9 mouse cellular contexts compared by ENCODE assay signal in the genomic region with DNA sequence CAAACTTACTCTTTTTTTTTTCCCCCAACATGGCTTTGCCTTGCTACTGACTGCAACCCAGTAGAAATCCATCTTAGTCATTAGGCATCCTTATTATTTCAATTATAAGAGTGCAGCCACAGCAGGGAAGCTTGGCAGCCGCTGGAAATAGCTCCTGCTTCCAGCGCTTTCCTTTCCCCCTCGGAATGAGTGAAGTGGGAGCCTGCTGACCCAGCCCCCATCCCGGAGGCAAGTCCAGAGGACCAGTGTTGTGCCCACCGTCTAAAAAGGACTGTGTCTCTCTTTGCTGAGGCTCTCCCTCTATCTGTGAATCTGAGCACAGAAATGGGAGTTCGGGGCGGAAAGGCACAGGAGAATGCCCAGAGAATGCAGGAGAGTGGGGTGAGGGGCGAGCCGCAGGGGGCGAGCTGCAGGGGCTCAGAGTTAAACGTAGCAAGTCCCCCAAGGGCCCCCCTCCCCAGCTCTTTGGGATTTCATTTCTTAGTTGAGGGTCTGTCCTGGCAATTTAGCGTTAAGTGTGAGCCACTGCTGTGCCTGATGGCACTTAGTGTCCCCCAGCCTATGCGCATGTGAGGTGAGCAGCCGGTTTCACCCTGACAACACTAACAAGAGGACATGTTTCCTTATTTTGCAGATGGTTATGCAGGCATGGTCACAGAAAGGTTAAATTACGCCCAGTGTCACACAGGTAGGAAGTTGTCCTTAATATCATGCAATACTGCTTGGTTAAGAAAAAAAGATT.
A peak's percentile ranks its signal among the peaks of the same experiment; 100 is the strongest.
DNase-seq lines count a peak whose midpoint lies in the region; ATAC-seq and TF ChIP-seq lines count a peak whose summit lies in the region.
"Had no signal": no experiment of that assay in that cellular context is flagged by ENCODE, and none has a peak within 500 bp of the region (broad histone marks: within the 10 kb centered on the region; RNA-seq: fewer than 3 reads in every experiment).

No protein-coding gene starts in this region.

- no peaks in the 10 kb centered on the region for H3K79me2 ChIP-seq in heart, adult 2 months (replicated peaks; ENCODE audit: control insufficient read depth, insufficient read depth, low read length)

- H3K4me2 ChIP-seq in heart, postnatal 0 days (ENCODE audit: low read depth, low read length), result peak overlapping the region; percentile 48
- peak overlapping the region; percentile 8; the same call in 1 of the 2 replicates for H3K4me2 ChIP-seq in embryonic facial prominence, embryonic 11.5 days (ENCODE audit: low read depth, low read length)
- peak overlapping the region; percentile 45 for H3K4me2 ChIP-seq in hindbrain, embryonic 15.5 days

- H3K27ac ChIP-seq in heart, postnatal 0 days (ENCODE audit: low read depth), result no peak overlapping the region
- H3K27ac ChIP-seq in heart, adult 2 months, result no peak overlapping the region
- no peak overlapping the region for H3K27ac ChIP-seq in embryonic facial prominence, embryonic 11.5 days (replicated peaks; ENCODE audit: low read depth, low read length)
- no peak overlapping the region; the same call in 1 of the 2 replicates for H3K27ac ChIP-seq in hindbrain, embryonic 15.5 days (replicated peaks)

- no peaks in the 10 kb centered on the region for H3K9me3 ChIP-seq in heart, postnatal 0 days (replicated peaks; ENCODE audit: control insufficient read depth, low read length)
- no peaks in the 10 kb centered on the region for H3K9me3 ChIP-seq in embryonic facial prominence, embryonic 11.5 days (replicated peaks; ENCODE audit: control insufficient read depth, low read length)
- no peaks in the 10 kb centered on the region for H3K9me3 ChIP-seq in hindbrain, embryonic 15.5 days

- DNase-seq in heart, postnatal 0 days (ENCODE audit: low spot score), result no peak
- no peak for DNase-seq in heart, adult 2 months
- peak; percentile 16 for DNase-seq in embryonic facial prominence, embryonic 11.5 days (ENCODE audit: low spot score)
- DNase-seq in neural tube, embryonic 10.5 days (ENCODE audit: extremely low spot score, low spot score), result peak; percentile 23
- no peak for DNase-seq in adrenal gland, postnatal 25 days
- no peak for DNase-seq in lung, postnatal 10 days
- no peak for DNase-seq in right cerebral cortex, adult 2 months (ENCODE audit: low spot score in 2 of 2)

- TF ChIP-seq CTCF in heart, postnatal 0 days (IDR thresholded peaks at IDR 0.05; ENCODE audit: low read depth), result no peak
- TF ChIP-seq CTCF in heart, adult 2 months (IDR thresholded peaks at IDR 0.05), result no peak

- no peaks in the 10 kb centered on the region; the same call in 1 of the 2 replicates for H3K4me1 ChIP-seq in heart, postnatal 0 days (ENCODE audit: control insufficient read depth, insufficient read depth)
- no peaks in the 10 kb centered on the region for H3K4me1 ChIP-seq in heart, adult 2 months (ENCODE audit: control insufficient read depth, insufficient read depth, low read length)
- no peaks in the 10 kb centered on the region for H3K4me1 ChIP-seq in embryonic facial prominence, embryonic 11.5 days (ENCODE audit: control insufficient read depth, insufficient read depth, low read length)
- peaks cover 26% of the 10 kb centered on the region for H3K4me1 ChIP-seq in hindbrain, embryonic 15.5 days (replicated peaks)

- no peak overlapping the region; the same call in 1 of the 2 replicates for H3K9ac ChIP-seq in heart, postnatal 0 days (replicated peaks; ENCODE audit: low read depth, low read length)
- no peak overlapping the region for H3K9ac ChIP-seq in heart, adult 2 months (ENCODE audit: low read depth, low read length)
- no peak overlapping the region for H3K9ac ChIP-seq in embryonic facial prominence, embryonic 11.5 days (replicated peaks; ENCODE audit: low read length)
- H3K9ac ChIP-seq in hindbrain, embryonic 15.5 days, result 0 out of 2 replicates have a peak overlapping the region, but pooled peaks have one; percentile 18

- TF ChIP-seq EP300 in heart, postnatal 0 days (IDR thresholded peaks at IDR 0.05; ENCODE audit: low read depth), result no peak
- no peak for TF ChIP-seq EP300 in heart, adult 2 months (IDR thresholded peaks at IDR 0.05; ENCODE audit: insufficient read depth, low read depth, low read length)

- 0 out of 2 replicates have a peak, but pooled peaks cover 6% of the 10 kb centered on the region for H3K27me3 ChIP-seq in heart, postnatal 0 days (ENCODE audit: control insufficient read depth, insufficient read depth, low read length)
- H3K27me3 ChIP-seq in heart, adult 2 months (ENCODE audit: control insufficient read depth, insufficient read depth, low read length), result 0 out of 2 replicates have a peak, but pooled peaks cover 1% of the 10 kb centered on the region
- no peaks in the 10 kb centered on the region; the same call in 1 of the 2 replicates for H3K27me3 ChIP-seq in embryonic facial prominence, embryonic 11.5 days (ENCODE audit: control insufficient read depth, insufficient read depth, low read length)
- H3K27me3 ChIP-seq in hindbrain, embryonic 15.5 days, result peaks cover 2% of the 10 kb centered on the region; the same call in 1 of the 2 replicates

- no peak for TF ChIP-seq POLR2A in heart, adult 2 months (IDR thresholded peaks at IDR 0.05; ENCODE audit: insufficient read depth, low read depth, low read length)

- peak overlapping the region; percentile 22 for H3K4me3 ChIP-seq in heart, postnatal 0 days (ENCODE audit: low read depth, low read length)
- no peak overlapping the region for H3K4me3 ChIP-seq in heart, adult 2 months
- no peak overlapping the region for H3K4me3 ChIP-seq in embryonic facial prominence, embryonic 11.5 days (ENCODE audit: low read depth, low read length)
- H3K4me3 ChIP-seq in hindbrain, embryonic 15.5 days, result no peak overlapping the region
- H3K4me3 ChIP-seq: myocyte had no signal

- ATAC-seq in heart, postnatal 0 days (ENCODE audit: insufficient read depth, low read depth), result no peak
- no peak; the same call in 1 of the 2 replicates for ATAC-seq in embryonic facial prominence, embryonic 11.5 days (replicated peaks; ENCODE audit: insufficient number of reproducible peaks, low FRiP score, low TSS enrichment, low read depth)
- no peak for ATAC-seq in hindbrain, embryonic 15.5 days (ENCODE audit: low FRiP score, low read depth)

- WGBS in heart, postnatal 0 days, result 13% methylated on average over 15 of the region's 15 CpGs
- WGBS in heart, adult 2 months, result 21% methylated on average over 15 of the region's 15 CpGs
- 12% methylated on average over 15 of the region's 15 CpGs for WGBS in embryonic facial prominence, embryonic 11.5 days
- 13% methylated on average over 15 of the region's 15 CpGs for WGBS in hindbrain, embryonic 15.5 days

- no peaks in the 10 kb centered on the region for H3K36me3 ChIP-seq in heart, postnatal 0 days (replicated peaks; ENCODE audit: control insufficient read depth, insufficient read depth, low read length)
- no peaks in the 10 kb centered on the region for H3K36me3 ChIP-seq in heart, adult 2 months (ENCODE audit: control insufficient read depth, insufficient read depth, low read length)
- H3K36me3 ChIP-seq in embryonic facial prominence, embryonic 11.5 days (replicated peaks; ENCODE audit: control insufficient read depth, insufficient read depth, low read depth, low read length), result no peaks in the 10 kb centered on the region
- no peaks in the 10 kb centered on the region for H3K36me3 ChIP-seq in hindbrain, embryonic 15.5 days

- intact Hi-C loops in heart, adult 2 months (cut with DNase I), result no loop called here

Comparison
In these comparisons a context has a peak if more than half of its experiments do, and no peak if none do; other contexts are left out.
1. DNase-seq: peak in embryonic facial prominence, embryonic 11.5 days (single experiment) and neural tube, embryonic 10.5 days (single experiment); none in heart, postnatal 0 days (single experiment), heart, adult 2 months (0 of 2), adrenal gland, postnatal 25 days (single experiment), lung, postnatal 10 days (single experiment) and right cerebral cortex, adult 2 months (0 of 2).
2. Peak in every context shown above with its lines, with median percentiles within 50 percentile points of each other: H3K4me2 ChIP-seq.